Mouse (Mus musculus): ENCODE measurements around the gene Bckdha. TPM values are rescaled to one million over a fixed set of nuclear protein-coding genes. Genes with fewer than 3 reads are reported as not detected.

Bckdha gene
- 10 to 100 TPM; 51.9 to 60.8 TPM for total RNA-seq (2021)
- long read RNA-seq, experiment 1, transcript Bckdha-201 (9 exons, 1,899 nt): major isoform, 54 of 58 reads
- long read RNA-seq, experiment 1, partial matches to known transcripts: 3 of 58 reads
- long read RNA-seq, experiment 1, other reads (novel, unspliced or antisense): 1 of 58 reads
- long read RNA-seq, experiment 2, transcript Bckdha-201 (9 exons, 1,899 nt): major isoform, 61 of 72 reads
- long read RNA-seq, experiment 2, partial matches to known transcripts: 7 of 72 reads
- long read RNA-seq, experiment 2, other reads (novel, unspliced or antisense): 4 of 72 reads

- peak; percentile 97 for DNase-seq
These were observed at the start of gene Bckdha, which contains the start of gene Exosc5 for GRCm38 (mm10) chr7:25658657-25659472. TSS of gene Bckdha (minus strand) at chr7:25658981. TSS of gene Exosc5 (plus strand) at chr7:25659164.

GRCm38 (mm10) chr7:25707581-25708292, 49.0 kb upstream of the Bckdha start:
- no peak for DNase-seq

- DNase-seq: no peak
These were observed 47.9 kb upstream of the Bckdha start for GRCm38 (mm10) chr7:25706578-25707170.

GRCm38 (mm10) chr7:25705801-25706251, 47.0 kb upstream of the Bckdha start:
- DNase-seq: no peak

GRCm38 (mm10) chr7:25704716-25705364, 46.1 kb upstream of the Bckdha start:
- DNase-seq: no peak

- DNase-seq: no peak
These were observed 45.2 kb upstream of the Bckdha start for GRCm38 (mm10) chr7:25703793-25704494.

GRCm38 (mm10) chr7:25702350-25702749, 43.6 kb upstream of the Bckdha start:
- no peak for DNase-seq

GRCm38 (mm10) chr7:25700732-25701131, 42.0 kb upstream of the Bckdha start:
- no peak for DNase-seq

GRCm38 (mm10) chr7:25699851-25700250, 41.1 kb upstream of the Bckdha start:
- DNase-seq: no peak

GRCm38 (mm10) chr7:25694104-25694503, 35.3 kb upstream of the Bckdha start:
- no peak for DNase-seq

- DNase-seq: no peak
These were observed 31.3 kb upstream of the Bckdha start for GRCm38 (mm10) chr7:25690051-25690450.

GRCm38 (mm10) chr7:25689603-25690021, 30.8 kb upstream of the Bckdha start:
- DNase-seq: no peak

- DNase-seq: peak; percentile 60
These were observed 30.2 kb upstream of the Bckdha start for GRCm38 (mm10) chr7:25688810-25689586.

GRCm38 (mm10) chr7:25687811-25688401, 29.1 kb upstream of the Bckdha start:
- peak; percentile 57 for DNase-seq

- peak; percentile 72 for DNase-seq
These were observed 28.1 kb upstream of the Bckdha start, which contains the start of gene Tgfb1 for GRCm38 (mm10) chr7:25686680-25687531. TSS of gene Tgfb1 (plus strand) at chr7:25687002.

- DNase-seq: no peak
These were observed 27.2 kb upstream of the Bckdha start for GRCm38 (mm10) chr7:25685926-25686470.

- DNase-seq: no peak
These were observed 25.9 kb upstream of the Bckdha start for GRCm38 (mm10) chr7:25684659-25685058.

- DNase-seq: no peak
These were observed 24.8 kb upstream of the Bckdha start for GRCm38 (mm10) chr7:25683474-25684180.

Measured in gastrocnemius, postnatal 10 days (tissue).